Mouse (Mus musculus) neural tube, embryonic 14.5 days (tissue): Measurements from ENCODE around the gene Olfr764-ps1. TPM values are rescaled to one million over a fixed set of nuclear protein-coding genes. Genes with fewer than 3 reads are reported as not detected.

ENCODE experiments used
- polyA plus RNA-seq: library from polyadenylated mRNA; unstranded; fragments of >200 nt; fragmentation: Nextera tagmentation; extraction: Ambion mirVana; gene quantifications from 2 replicates; pipeline ENCODE4 v1.2.1, GENCODE M21; 2014

Gene Olfr764-ps1
- polyA plus RNA-seq, 1 experiment from 2014 or later: not detected

Other genes starting within 250 kb of the Olfr764-ps1 start
- gene Mmp19, start 249.0 kb downstream of the Olfr764-ps1 start, polyA plus RNA-seq: 0.70 and 0.71 TPM in 2 replicates
- 35.6 and 42.1 TPM in 2 replicates for gene Dnajc14, start 235.8 kb downstream of the Olfr764-ps1 start, polyA plus RNA-seq
- gene Tmem198b, start 235.5 kb downstream of the Olfr764-ps1 start, polyA plus RNA-seq: 13.9 and 16.6 TPM in 2 replicates
- gene Sarnp, start 222.6 kb downstream of the Olfr764-ps1 start, polyA plus RNA-seq: 146 and 168 TPM in 2 replicates
- gene Ormdl2, start 218.3 kb downstream of the Olfr764-ps1 start, polyA plus RNA-seq: 21.2 and 21.9 TPM in 2 replicates
- gene Gdf11, start 148.2 kb downstream of the Olfr764-ps1 start, polyA plus RNA-seq: 8.2 and 8.6 TPM in 2 replicates
- gene Cd63, start 138.9 kb downstream of the Olfr764-ps1 start, polyA plus RNA-seq: 146 and 210 TPM in 2 replicates
- gene Rdh5, start 117.0 kb downstream of the Olfr764-ps1 start, polyA plus RNA-seq: 18.4 and 19.7 TPM in 2 replicates
- gene Bloc1s1, start 115.9 kb downstream of the Olfr764-ps1 start, polyA plus RNA-seq: 258 and 280 TPM in 2 replicates
- 3.3 and 10.3 TPM in 2 replicates for gene Itga7, start 106.1 kb downstream of the Olfr764-ps1 start, polyA plus RNA-seq
- not detected in 2 replicates for gene Mettl7b, start 78.9 kb downstream of the Olfr764-ps1 start, polyA plus RNA-seq
- gene Olfr9, start 50.5 kb downstream of the Olfr764-ps1 start, polyA plus RNA-seq: not detected in 2 replicates
- not detected in 2 replicates for gene Olfr763, start 29.1 kb downstream of the Olfr764-ps1 start, polyA plus RNA-seq
- gene Olfr765, start 10.1 kb upstream of the Olfr764-ps1 start, polyA plus RNA-seq: not detected in 2 replicates
- gene Olfr766-ps1, start 29.1 kb upstream of the Olfr764-ps1 start, polyA plus RNA-seq: not detected in 2 replicates
- not detected in 2 replicates for gene Olfr767, start 43.0 kb upstream of the Olfr764-ps1 start, polyA plus RNA-seq
- not detected in 2 replicates for gene Olfr768, start 59.5 kb upstream of the Olfr764-ps1 start, polyA plus RNA-seq
- gene Olfr769, start 78.0 kb upstream of the Olfr764-ps1 start, polyA plus RNA-seq: not detected in 2 replicates
- not detected in 2 replicates for gene Olfr770, start 99.1 kb upstream of the Olfr764-ps1 start, polyA plus RNA-seq
- gene Olfr771, start 124.9 kb upstream of the Olfr764-ps1 start, polyA plus RNA-seq: not detected in 2 replicates
- gene Olfr772, start 138.0 kb upstream of the Olfr764-ps1 start, polyA plus RNA-seq: not detected in 2 replicates
- not detected in 2 replicates for gene Olfr773, start 147.5 kb upstream of the Olfr764-ps1 start, polyA plus RNA-seq
- not detected in 2 replicates for gene Olfr774, start 196.3 kb upstream of the Olfr764-ps1 start, polyA plus RNA-seq
- gene Olfr775, start 208.5 kb upstream of the Olfr764-ps1 start, polyA plus RNA-seq: not detected in 2 replicates
- not detected in 2 replicates for gene Olfr776, start 219.2 kb upstream of the Olfr764-ps1 start, polyA plus RNA-seq
- not detected in 2 replicates for gene Olfr777, start 231.6 kb upstream of the Olfr764-ps1 start, polyA plus RNA-seq